Mouse (Mus musculus) adrenal gland, adult (tissue): Measurements from ENCODE around the gene 4930558K02Rik.

Experiments
- DNase-seq, 2 experiments: peaks; one replicate each; pipeline ENCODE4 v3.0.0; 2022 to 2023; ENCODE audit warnings: low spot score in 1 of 2; ENCODE audit not compliant: inconsistent age in 2 of 2

Gene 4930558K02Rik

GRCm38 (mm10) chr1:161907111-161907510 is 72.3 kb downstream of the 4930558K02Rik start:
- no peak for DNase-seq

GRCm38 (mm10) chr1:161902692-161903452 is 76.6 kb downstream of the 4930558K02Rik start:
- DNase-seq: no peak

- DNase-seq: no peak
Measured at GRCm38 (mm10) chr1:161900129-161900528, 79.3 kb downstream of the 4930558K02Rik start.

DNA sequence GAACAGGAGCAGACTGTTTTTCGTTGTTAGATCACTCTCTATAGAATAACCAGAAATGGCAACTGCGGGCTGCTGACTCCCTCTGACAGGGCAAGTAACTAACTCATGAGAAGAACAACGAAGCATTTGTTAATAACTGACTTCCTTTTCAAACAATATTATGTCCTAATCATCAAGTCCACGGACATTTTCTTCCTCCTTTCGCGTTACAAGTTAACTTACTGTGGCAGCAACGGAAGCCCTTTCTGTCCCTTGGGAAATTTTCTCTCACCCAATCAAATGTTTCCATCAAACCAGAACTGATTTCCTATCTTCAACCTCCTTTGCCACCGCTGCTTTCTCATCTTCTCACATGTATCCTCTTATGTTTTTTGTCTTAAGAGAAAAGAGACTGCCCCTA is 82.2 kb downstream of the 4930558K02Rik start:
- no peak for DNase-seq

DNA sequence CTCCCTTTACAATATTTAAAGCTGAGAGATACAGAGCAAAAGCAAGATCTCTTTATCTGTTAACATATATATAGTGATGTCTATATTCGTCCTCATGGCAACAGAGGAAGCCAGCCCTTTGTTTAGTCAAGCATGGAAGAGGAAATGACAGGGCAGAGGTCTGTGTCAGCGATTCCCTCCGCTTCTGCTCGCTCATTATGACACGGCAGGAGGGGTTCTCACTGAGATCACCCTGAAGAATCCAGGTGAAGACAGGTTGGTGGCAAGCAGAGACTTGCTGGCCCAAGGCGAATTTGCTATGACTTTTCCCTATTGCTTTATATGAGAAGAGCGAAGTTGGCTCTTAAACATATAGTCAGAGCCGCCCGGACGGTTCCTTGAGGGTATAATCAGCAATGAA is 83.3 kb downstream of the 4930558K02Rik start:
- DNase-seq: no peak

DNA sequence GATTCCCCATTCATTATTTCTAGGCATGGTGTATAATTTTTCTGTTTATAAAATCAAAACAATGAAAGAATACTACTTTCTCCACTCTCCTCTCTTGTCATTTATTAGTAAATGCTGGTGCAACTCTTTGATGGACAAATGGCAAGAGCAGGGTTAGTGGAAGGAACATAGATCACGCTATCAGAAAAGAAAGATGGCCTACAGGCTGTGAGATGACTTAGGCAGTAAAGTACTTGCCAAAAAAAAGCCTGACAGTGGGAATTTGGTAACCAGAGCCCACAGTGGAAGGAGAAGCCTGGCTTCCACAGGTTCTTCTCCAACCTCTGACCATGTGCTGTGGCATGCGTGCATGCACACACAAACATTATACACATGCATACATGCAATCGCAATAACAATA is 84.4 kb downstream of the 4930558K02Rik start:
- DNase-seq: no peak

DNA sequence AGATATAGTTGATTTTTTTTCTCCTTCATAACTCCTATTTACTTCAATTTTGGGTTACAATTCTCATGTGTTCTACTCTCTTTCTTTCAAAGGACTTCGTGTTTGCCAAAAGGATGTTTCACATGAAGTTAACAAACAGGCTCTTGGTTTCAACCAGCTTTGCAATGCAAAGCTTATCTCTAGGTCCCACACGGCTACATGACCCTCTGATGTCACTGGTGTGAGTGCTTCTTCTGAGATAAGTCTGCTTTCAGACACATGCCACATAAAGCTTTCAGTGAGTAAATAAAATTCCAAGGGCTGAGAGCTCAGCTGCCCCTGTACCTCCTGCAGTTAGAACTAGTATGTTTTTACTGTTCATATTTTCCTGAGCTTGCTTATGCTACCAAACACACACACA is 84.9 kb downstream of the 4930558K02Rik start:
- DNase-seq: no peak

GRCm38 (mm10) chr1:161894126-161894525 is 85.3 kb downstream of the 4930558K02Rik start:
- DNase-seq: no peak
